Mouse (Mus musculus): ENCODE measurements around the gene Cryba2. TPM values are rescaled to one million over a fixed set of nuclear protein-coding genes. Genes with fewer than 3 reads are reported as not detected.
A peak's percentile ranks its signal among the peaks of the same experiment; 100 is the strongest.

Cryba2 gene
- polyA plus RNA-seq, 1 experiment from 2014 or later: 0.85 TPM

- Histone ChIP-seq H3K9ac (peak overlapping the region; percentile 96), H3K9me3 (no peaks in the 10 kb centered on the region), H3K27ac (replicated peaks) (peak overlapping the region; percentile 94), H3K4me1 (replicated peaks) (peaks cover 72% of the 10 kb centered on the region), H3K36me3 (no peaks in the 10 kb centered on the region), H3K4me2 (peak overlapping the region; percentile 85), H3K27me3 (peaks cover 21% of the 10 kb centered on the region), H3K4me3 (peak overlapping the region; percentile 91)
- WGBS: under 1% methylated on average over 72 of the region's 74 CpGs
- no peak for ATAC-seq (ENCODE audit: low read depth)
Measured at GRCm38 (mm10) chr1:74855651-74856438, 37.1 kb downstream of the Cryba2 start.

DNA sequence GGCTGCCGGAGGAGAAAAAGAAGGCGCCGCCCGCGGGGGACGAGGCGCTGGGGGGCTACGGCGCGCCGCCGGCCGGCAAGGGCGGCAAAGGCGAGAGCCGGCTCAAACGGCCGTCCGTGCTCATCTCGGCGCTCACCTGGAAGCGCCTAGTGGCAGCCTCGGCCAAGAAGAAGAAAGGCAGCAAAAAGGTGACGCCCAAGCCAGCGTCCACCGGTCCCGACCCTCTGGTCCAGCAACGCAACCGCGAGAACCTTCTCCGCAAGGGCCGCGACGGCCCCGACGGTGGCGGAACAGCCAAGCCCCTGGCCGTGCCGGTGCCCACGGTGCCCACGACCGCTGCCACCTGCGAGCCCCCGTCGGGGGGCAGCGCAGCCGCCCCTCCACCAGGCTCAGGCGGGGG lies 37.8 kb downstream of the Cryba2 start:
- under 1% methylated on average over 47 of the region's 48 CpGs for WGBS
- peak overlapping the region; percentile 91 for H3K4me3 ChIP-seq
- peak; percentile 6 for ATAC-seq (ENCODE audit: low read depth)

GRCm38 (mm10) chr1:74854306-74855056 lies 38.5 kb downstream of the Cryba2 start, which contains the start of gene Cdk5r2:
Gene Cdk5r2, plus strand, starts transcription at chr1:74854934.
- Histone ChIP-seq H3K36me3 (no peaks in the 10 kb centered on the region), H3K4me3 (peak within 1 kb of the TSS; percentile 91), H3K9me3 (no peaks in the 10 kb centered on the region), H3K4me1 (replicated peaks) (peaks cover 70% of the 10 kb centered on the region), H3K27ac (replicated peaks) (peak within 1 kb of the TSS; percentile 94), H3K4me2 (peak within 1 kb of the TSS; percentile 85), H3K9ac (peak within 1 kb of the TSS; percentile 96), H3K27me3 (peaks cover 29% of the 10 kb centered on the region)
- peak; percentile 88 for ATAC-seq (ENCODE audit: low read depth)
- WGBS: 3% methylated on average over 38 of the region's 39 CpGs

More for the DNA sequence above, 37.8 kb downstream of the Cryba2 start:
- no peaks in the 10 kb centered on the region for H3K9me3 ChIP-seq
- peak overlapping the region; percentile 85 for H3K4me2 ChIP-seq
- H3K9ac ChIP-seq: peak overlapping the region; percentile 96
- H3K27ac ChIP-seq (replicated peaks): peak overlapping the region; percentile 94
- no peaks in the 10 kb centered on the region for H3K36me3 ChIP-seq
- H3K27me3 ChIP-seq: peaks cover 26% of the 10 kb centered on the region
- H3K4me1 ChIP-seq (replicated peaks): peaks cover 75% of the 10 kb centered on the region

GRCm38 (mm10) chr1:74851001-74851775 lies 41.8 kb downstream of the Cryba2 start:
- no peak overlapping the region for H3K4me2 ChIP-seq
- H3K4me1 ChIP-seq (replicated peaks): peaks cover 37% of the 10 kb centered on the region
- no peaks in the 10 kb centered on the region for H3K36me3 ChIP-seq
- H3K9me3 ChIP-seq: no peaks in the 10 kb centered on the region
- H3K4me3 ChIP-seq: no peak overlapping the region
- ATAC-seq (ENCODE audit: low read depth): no peak
- no peak overlapping the region; the same call in 1 of the 2 replicates for H3K27ac ChIP-seq (replicated peaks)
- 19% methylated on average over 6 of the region's 6 CpGs for WGBS
- peak overlapping the region; percentile 4; the same call in 1 of the 2 replicates for H3K9ac ChIP-seq
- H3K27me3 ChIP-seq: peaks cover 21% of the 10 kb centered on the region

- H3K9ac ChIP-seq: no peak overlapping the region
- no peaks in the 10 kb centered on the region for H3K9me3 ChIP-seq
- H3K4me3 ChIP-seq: no peak overlapping the region
- no peak overlapping the region for H3K4me2 ChIP-seq
- H3K27me3 ChIP-seq: peaks cover 21% of the 10 kb centered on the region
- no peak for ATAC-seq (ENCODE audit: low read depth)
- H3K4me1 ChIP-seq (replicated peaks): peaks cover 30% of the 10 kb centered on the region
- WGBS: 37% methylated on average over 6 of the region's 6 CpGs
- no peaks in the 10 kb centered on the region for H3K36me3 ChIP-seq
- H3K27ac ChIP-seq (replicated peaks): no peak overlapping the region
Measured at GRCm38 (mm10) chr1:74850251-74850650, 42.7 kb downstream of the Cryba2 start.

DNA sequence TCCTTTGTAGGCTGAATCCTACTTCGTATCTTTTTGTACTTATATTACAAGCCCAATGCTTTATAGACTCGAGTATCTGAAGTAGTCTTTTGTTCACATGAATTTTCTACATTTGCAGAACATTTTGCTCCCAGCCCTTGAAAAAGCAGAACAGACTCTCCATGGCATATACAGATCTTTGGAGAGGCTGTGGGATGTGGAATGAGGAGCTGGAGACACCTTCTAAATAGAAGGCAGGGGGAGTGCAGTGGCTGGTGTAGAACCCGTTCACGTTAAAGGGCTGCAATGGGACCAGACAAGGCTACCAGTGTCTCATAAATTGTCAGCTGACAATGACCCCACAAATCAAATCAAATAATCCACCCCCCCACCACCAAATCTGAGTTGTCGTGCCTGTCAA lies 44.0 kb downstream of the Cryba2 start:
- Histone ChIP-seq H3K9me3 (no peaks in the 10 kb centered on the region), H3K4me3 (no peak overlapping the region), H3K4me2 (no peak overlapping the region), H3K4me1 (replicated peaks) (peaks cover 24% of the 10 kb centered on the region), H3K27me3 (peaks cover 21% of the 10 kb centered on the region), H3K9ac (no peak overlapping the region), H3K36me3 (no peaks in the 10 kb centered on the region), H3K27ac (replicated peaks) (no peak overlapping the region)
- WGBS: 39% methylated on average over 5 of the region's 5 CpGs
- no peak for ATAC-seq (ENCODE audit: low read depth)

GRCm38 (mm10) chr1:74846341-74846740 lies 46.6 kb downstream of the Cryba2 start:
- 44% methylated on average over 9 of the region's 9 CpGs for WGBS
- Histone ChIP-seq H3K4me1 (replicated peaks) (peaks cover 10% of the 10 kb centered on the region), H3K9me3 (no peaks in the 10 kb centered on the region), H3K4me2 (no peak overlapping the region), H3K36me3 (no peaks in the 10 kb centered on the region), H3K4me3 (no peak overlapping the region), H3K9ac (no peak overlapping the region), H3K27ac (replicated peaks) (no peak overlapping the region), H3K27me3 (peaks cover 11% of the 10 kb centered on the region; the same call in 1 of the 2 replicates)
- ATAC-seq (ENCODE audit: low read depth): no peak

GRCm38 (mm10) chr1:74843090-74843489 lies 49.9 kb downstream of the Cryba2 start:
- no peak overlapping the region for H3K27ac ChIP-seq (replicated peaks)
- no peaks in the 10 kb centered on the region for H3K27me3 ChIP-seq
- no peak overlapping the region for H3K4me2 ChIP-seq
- no peaks in the 10 kb centered on the region for H3K4me1 ChIP-seq (replicated peaks)
- no peak for ATAC-seq (ENCODE audit: low read depth)
- H3K36me3 ChIP-seq: no peaks in the 10 kb centered on the region
- WGBS: 83% methylated on average over 5 of the region's 5 CpGs
- no peaks in the 10 kb centered on the region for H3K9me3 ChIP-seq
- H3K9ac ChIP-seq: no peak overlapping the region
- H3K4me3 ChIP-seq: no peak overlapping the region

MicroRNA genes within 50 kb of the gene (microRNA counts, 519-probe panel; counts per million panel counts)
- microRNA mmu-miR-375: not detected

Small RNA genes within 50 kb of the gene (microRNA-seq; reads per million reads assigned to microRNA genes)
- gene Mir375: 142 reads per million, percentile 60 among the genes with 10 or more reads in this experiment

Other genes starting within 250 kb of the Cryba2 start
- gene Ttll4, start 231.4 kb downstream of the Cryba2 start, polyA plus RNA-seq (2015; fragmentation: Nextera tagmentation; extraction: Ambion mirVana): 7.7 and 9.7 TPM in 2 replicates
- 2.9 and 4.0 TPM in 2 replicates for gene Cyp27a1, start 179.6 kb downstream of the Cryba2 start, polyA plus RNA-seq (2015; fragmentation: Nextera tagmentation; extraction: Ambion mirVana)
- 0.39 TPM in 1 of 2 replicates, not detected in the other for gene Prkag3, start 143.9 kb downstream of the Cryba2 start, polyA plus RNA-seq (2015; fragmentation: Nextera tagmentation; extraction: Ambion mirVana)
- gene Wnt6, start 121.3 kb downstream of the Cryba2 start, polyA plus RNA-seq (2015; fragmentation: Nextera tagmentation; extraction: Ambion mirVana): 8.9 and 10.0 TPM in 2 replicates
- 0.13 and 0.15 TPM in 2 replicates for gene Wnt10a, start 101.6 kb downstream of the Cryba2 start, polyA plus RNA-seq (2015; fragmentation: Nextera tagmentation; extraction: Ambion mirVana)
- 7.8 and 9.0 TPM in 2 replicates for gene Cdk5r2, start 38.2 kb downstream of the Cryba2 start, polyA plus RNA-seq (2015; fragmentation: Nextera tagmentation; extraction: Ambion mirVana)
- gene Fev, start 7.7 kb downstream of the Cryba2 start, polyA plus RNA-seq (2015; fragmentation: Nextera tagmentation; extraction: Ambion mirVana): 0.26 TPM in 1 of 2 replicates, not detected in the other
- 0.04 and 0.14 TPM in 2 replicates for gene Cfap65, start 42.5 kb upstream of the Cryba2 start, polyA plus RNA-seq (2015; fragmentation: Nextera tagmentation; extraction: Ambion mirVana)
- gene Ihh, start 58.5 kb upstream of the Cryba2 start, polyA plus RNA-seq (2015; fragmentation: Nextera tagmentation; extraction: Ambion mirVana): 0.26 and 0.29 TPM in 2 replicates
- gene Nhej1, start 232.1 kb upstream of the Cryba2 start, polyA plus RNA-seq (2015; fragmentation: Nextera tagmentation; extraction: Ambion mirVana): 8.5 and 8.9 TPM in 2 replicates
- not detected in 2 replicates for gene Slc23a3, start 240.7 kb upstream of the Cryba2 start, polyA plus RNA-seq (2015; fragmentation: Nextera tagmentation; extraction: Ambion mirVana)
- gene Cnppd1, start 249.6 kb upstream of the Cryba2 start, polyA plus RNA-seq (2015; fragmentation: Nextera tagmentation; extraction: Ambion mirVana): 60.2 and 64.6 TPM in 2 replicates
- gene Retreg2, start 249.6 kb upstream of the Cryba2 start, polyA plus RNA-seq (2015; fragmentation: Nextera tagmentation; extraction: Ambion mirVana): 104 and 115 TPM in 2 replicates